Mouse (Mus musculus) CH12.LX (cell line): Measurements from ENCODE around the gene Ppp1r16b.

ENCODE experiments used
- CTCF ChIP-seq, 2 experiments: IDR thresholded peaks in 1 of 2; conservative IDR thresholded peaks in 1 of 2; 2 replicates each; pipeline ENCODE4 v1.5.1; 2011 to 2012; ENCODE audit warnings: low read depth in 2 of 2, low read length in 2 of 2, improper control_type of control experiment in 1 of 2, inconsistent platforms in 1 of 2, mild to moderate bottlenecking in 1 of 2, moderate library complexity in 1 of 2
- EP300 ChIP-seq: IDR thresholded peaks from 2 replicates; pipeline ENCODE4 v1.6.1; 2011; ENCODE audit warnings: low read length, improper control_type of control experiment
- GABPA ChIP-seq: IDR thresholded peaks from 2 replicates; pipeline ENCODE4 v1.6.1; 2012; ENCODE audit warnings: low read depth, low read length, improper control_type of control experiment, inconsistent platforms; ENCODE audit not compliant: insufficient replicate concordance
- HCFC1 ChIP-seq: IDR thresholded peaks from 2 replicates; pipeline ENCODE4 v1.6.1; 2012; ENCODE audit warnings: low read depth, mild to moderate bottlenecking, inconsistent platforms, low read length, improper control_type of control experiment
- KAT2A ChIP-seq: IDR thresholded peaks from 2 replicates; pipeline ENCODE4 v1.6.1; 2012; ENCODE audit warnings: low read length, improper control_type of control experiment, inconsistent platforms; ENCODE audit not compliant: insufficient replicate concordance
- MEF2A ChIP-seq: IDR thresholded peaks from 2 replicates; pipeline ENCODE4 v1.6.1; 2014; ENCODE audit warnings: low read depth, mild to moderate bottlenecking, inconsistent platforms, low read length, improper control_type of control experiment, borderline replicate concordance
- POLR2A ChIP-seq: IDR thresholded peaks from 2 replicates; pipeline ENCODE4 v1.6.1; 2011; ENCODE audit warnings: low read depth, mild to moderate bottlenecking, improper control_type of control experiment, low read length
- SIN3A ChIP-seq: IDR thresholded peaks from 2 replicates; pipeline ENCODE4 v1.6.1; 2012; ENCODE audit warnings: low read length, improper control_type of control experiment, inconsistent platforms
- USF2 ChIP-seq: conservative IDR thresholded peaks from 2 replicates; pipeline ENCODE4 v1.6.1; 2011; ENCODE audit warnings: low read depth, low read length, improper control_type of control experiment
- ZC3H11A ChIP-seq: IDR thresholded peaks from 2 replicates; pipeline ENCODE4 v1.6.1; 2012; ENCODE audit warnings: low read depth, mild to moderate bottlenecking, inconsistent platforms, low read length, improper control_type of control experiment

DNA sequence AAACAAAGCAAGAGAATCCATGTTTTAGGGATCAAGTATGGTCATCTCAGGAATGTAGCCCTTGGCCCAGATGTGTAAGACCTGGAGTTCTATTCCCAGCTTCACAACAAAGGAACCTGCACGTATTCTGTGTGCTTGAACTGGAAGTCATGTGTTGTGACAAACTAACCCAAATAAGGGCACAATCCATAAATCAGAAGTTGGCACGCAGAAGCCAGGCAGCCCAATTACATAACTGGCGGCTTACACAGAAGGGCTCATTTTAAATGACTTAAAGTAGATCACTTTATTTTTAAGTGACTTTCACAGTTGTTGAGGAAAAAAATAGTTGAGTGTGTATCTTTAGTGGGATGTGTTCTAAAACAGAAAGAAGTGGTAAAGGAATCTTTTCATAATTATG is 21.4 kb upstream of the Ppp1r16b start:
- no peak for TF ChIP-seq HCFC1
- TF ChIP-seq CTCF (conservative IDR thresholded peaks at IDR 0.05 in 1 of 2, IDR thresholded peaks at IDR 0.05 in 1 of 2; ENCODE audit: low read depth in 2 of 2, low read length in 2 of 2) = no peak
- TF ChIP-seq ZC3H11A = no peak
- TF ChIP-seq KAT2A = no peak
- no peak for TF ChIP-seq POLR2A
- TF ChIP-seq MEF2A = no peak
- TF ChIP-seq GABPA = no peak
- TF ChIP-seq SIN3A = no peak
- no peak for TF ChIP-seq USF2
- TF ChIP-seq EP300 = no peak
